Mouse (Mus musculus) bone marrow, adult 2 months (tissue): ENCODE data around the gene Dyrk4. TPM values are rescaled to one million over a fixed set of nuclear protein-coding genes. Genes with fewer than 3 reads are reported as not detected.

Source experiments
- H3K27ac ChIP-seq: fragments of 200-500 bp; 2 replicates; pipeline ENCODE4 v1.5.1; 2012; ENCODE audit warnings: low read depth, mild to moderate bottlenecking, control low read depth, inconsistent platforms, low read length; ENCODE audit not compliant: control insufficient read depth, poor library complexity, insufficient read depth
- H3K4me1 ChIP-seq: fragments of 200-500 bp; 2 replicates; pipeline ENCODE4 v1.6.1; 2011; ENCODE audit warnings: low read length; ENCODE audit not compliant: control insufficient read depth, insufficient read depth
- H3K4me3 ChIP-seq: fragments of 200-500 bp; replicated peaks from 2 replicates; pipeline ENCODE3; 2011; ENCODE audit warnings: mild to moderate bottlenecking, low read depth, low read length, control low read depth; ENCODE audit not compliant: control insufficient read depth
- CTCF ChIP-seq: fragments of 200-500 bp; IDR thresholded peaks from 2 replicates; pipeline ENCODE4 v1.5.1; 2011; ENCODE audit warnings: low read length, control low read depth; ENCODE audit not compliant: control insufficient read depth, insufficient read depth
- POLR2A ChIP-seq: fragments of 200-500 bp; IDR thresholded peaks from 2 replicates; pipeline ENCODE4 v1.6.1; 2011; ENCODE audit warnings: low read depth, mild to moderate bottlenecking, control low read depth, low read length, borderline replicate concordance; ENCODE audit not compliant: control insufficient read depth
- WGBS: fragments of 180-500 bp; shearing (Covaris S2); methylation state at CpG from one replicate; pipeline ENCODE4 v1.1.7; 2018; 5-methylcytosine and 5-hydroxymethylcytosine counted together
- polyA plus RNA-seq: library from polyadenylated mRNA; stranded (reverse); fragments of >200 nt; gene quantifications from 2 replicates; pipeline ENCODE4 v1.2.4, GENCODE M21; 2011; ENCODE audit warnings: low replicate concordance; ENCODE audit not compliant: missing spikeins, insufficient read depth, insufficient read length

Dyrk4 gene
- polyA plus RNA-seq, 1 experiment = not detected

DNA sequence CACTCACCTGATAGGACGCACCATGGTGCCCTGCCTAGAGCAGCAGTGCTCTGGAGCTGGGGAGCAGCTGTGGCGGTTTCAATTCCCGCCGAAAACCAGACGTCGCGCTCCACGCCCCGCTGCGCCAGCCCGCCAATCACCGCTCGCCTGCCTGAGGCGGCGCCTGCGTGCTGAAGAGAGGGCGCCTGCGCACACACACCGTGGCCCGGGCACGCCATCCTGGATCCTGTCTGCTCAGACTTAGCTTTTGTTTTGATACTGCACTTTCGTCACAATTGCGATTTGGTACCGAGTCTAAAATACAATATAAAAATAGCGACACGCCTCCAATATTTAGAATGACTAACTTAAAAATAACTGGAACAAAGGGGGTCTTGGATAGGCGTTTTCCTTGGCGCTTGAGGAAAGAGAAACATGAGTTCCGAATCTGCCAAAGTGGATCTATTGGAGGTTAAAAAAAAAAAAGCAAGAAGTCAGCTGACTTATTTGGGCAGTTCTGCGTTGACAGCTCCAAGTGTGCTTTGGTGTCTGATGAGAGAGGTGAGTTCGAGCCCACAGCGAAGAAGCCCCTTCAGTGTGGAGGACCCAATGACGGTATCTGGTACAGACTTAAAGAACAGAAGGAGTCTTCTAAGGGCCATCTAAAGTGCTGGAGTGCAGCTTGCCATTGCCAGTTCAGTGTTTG is 18.0 kb upstream of the Dyrk4 start, which contains the start of the genes Rad51ap1 and D6Wsu163e:
TSS of gene Rad51ap1 (minus strand) at position 101 of the 685 bp plus-strand sequence.
TSS of gene D6Wsu163e (plus strand) at position 476 of the 685 bp plus-strand sequence.
- peak within 1 kb of the TSS; percentile 80 for H3K27ac ChIP-seq
- H3K4me3 ChIP-seq = peak within 1 kb of the TSS; percentile 99
- under 1% methylated on average over 33 of the region's 33 CpGs for WGBS
- no peaks in the 10 kb centered on the region; the same call in 1 of the 2 replicates for H3K4me1 ChIP-seq
- TF ChIP-seq CTCF (no peak), POLR2A (peak; percentile 90)

DNA sequence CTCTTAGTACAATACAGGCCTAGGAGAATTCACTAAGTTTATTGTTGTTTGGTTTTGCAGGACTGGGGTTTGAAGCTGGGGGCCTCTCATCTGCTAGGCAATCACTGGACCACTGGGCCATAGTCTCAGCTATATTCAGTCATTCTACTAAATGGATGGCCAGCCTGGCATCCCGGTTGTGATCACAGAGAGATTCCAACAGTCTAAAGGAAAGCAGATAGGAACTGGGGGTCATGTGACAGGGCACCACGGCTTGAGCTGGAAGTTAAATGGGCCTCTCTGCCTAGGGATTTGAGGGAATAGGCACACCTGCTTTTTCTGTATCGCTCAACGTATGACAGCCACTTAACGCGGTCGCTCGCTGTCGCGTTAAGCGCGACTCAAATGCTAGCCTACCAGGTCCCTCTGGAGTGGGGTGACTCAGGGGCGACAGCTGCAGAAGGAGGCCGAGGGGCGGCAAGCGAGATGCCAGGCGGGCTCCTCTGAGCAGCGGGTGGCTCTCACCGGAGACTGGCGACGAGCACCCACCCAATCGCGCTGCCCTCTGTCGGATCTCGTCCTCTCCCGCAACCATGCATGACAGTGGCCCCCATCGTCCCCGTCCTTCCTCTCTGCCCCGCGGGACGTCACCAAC is 17.3 kb upstream of the Dyrk4 start:
- Histone ChIP-seq H3K4me1 (no peaks in the 10 kb centered on the region; the same call in 1 of the 2 replicates), H3K4me3 (peak overlapping the region; percentile 99), H3K27ac (peak overlapping the region; percentile 80)
- WGBS = 0% methylated on average over 31 of the region's 31 CpGs
- no peak for TF ChIP-seq POLR2A
- TF ChIP-seq CTCF = no peak

- Histone ChIP-seq H3K4me3 (peak overlapping the region; percentile 99), H3K27ac (no peak overlapping the region), H3K4me1 (no peaks in the 10 kb centered on the region; the same call in 1 of the 2 replicates)
- 80% methylated on average over 2 of the region's 2 CpGs for WGBS
- no peak for TF ChIP-seq CTCF
- TF ChIP-seq POLR2A = no peak
These were observed 16.4 kb upstream of the Dyrk4 start for GRCm38 (mm10) chr6:126938047-126938446.

DNA sequence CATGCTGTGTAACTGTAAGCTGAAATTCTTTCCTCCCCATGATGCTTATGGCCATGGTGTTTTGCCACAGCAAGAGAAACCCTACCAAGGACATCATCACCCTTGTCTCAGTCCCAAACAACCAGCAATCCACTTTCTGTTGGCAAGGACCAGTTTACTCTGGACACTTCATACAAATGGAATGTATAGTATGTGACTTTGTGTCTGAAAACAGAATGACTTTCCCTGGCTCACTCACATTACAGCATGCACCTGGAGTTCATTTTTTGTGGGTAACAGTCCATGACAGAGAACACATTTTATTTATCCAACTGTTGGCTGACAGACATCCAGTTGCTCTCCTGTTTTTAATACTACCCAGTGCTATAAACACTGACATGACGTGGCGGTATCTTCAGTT is 11.3 kb upstream of the Dyrk4 start:
- Histone ChIP-seq H3K4me3 (no peak overlapping the region), H3K27ac (no peak overlapping the region), H3K4me1 (no peaks in the 10 kb centered on the region; the same call in 1 of the 2 replicates)
- 95% methylated on average over 2 of the region's 2 CpGs for WGBS
- TF ChIP-seq POLR2A (no peak), CTCF (no peak)

GRCm38 (mm10) chr6:126914928-126915327 is 6.7 kb downstream of the Dyrk4 start:
- WGBS = 80% methylated on average over 5 of the region's 5 CpGs
- no peak overlapping the region for H3K27ac ChIP-seq
- no peak overlapping the region for H3K4me3 ChIP-seq
- H3K4me1 ChIP-seq = no peaks in the 10 kb centered on the region
- TF ChIP-seq POLR2A (no peak), CTCF (no peak)

DNA sequence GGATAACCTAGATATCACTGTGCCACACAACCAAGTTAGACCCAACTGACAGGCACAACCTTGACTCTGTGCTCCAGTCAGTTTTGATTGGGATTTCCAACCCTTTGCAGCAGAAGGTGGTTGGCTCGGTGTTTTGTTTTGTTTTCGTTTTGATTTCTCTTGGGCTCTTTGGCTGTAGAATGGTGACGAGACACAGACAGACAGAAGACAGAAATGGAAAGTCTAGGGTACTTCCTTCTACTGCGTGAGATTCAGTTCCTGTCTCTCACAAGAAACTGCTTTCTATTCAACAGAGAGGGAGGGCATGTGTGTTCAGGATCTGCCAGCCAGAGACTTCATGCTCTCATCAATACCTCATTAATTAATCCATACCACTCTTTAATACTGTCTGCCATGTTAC is 10.9 kb downstream of the Dyrk4 start:
- no peaks in the 10 kb centered on the region for H3K4me1 ChIP-seq
- WGBS = 29% methylated on average over 4 of the region's 4 CpGs
- no peak overlapping the region for H3K4me3 ChIP-seq
- no peak overlapping the region for H3K27ac ChIP-seq
- TF ChIP-seq POLR2A (no peak), CTCF (no peak)

DNA sequence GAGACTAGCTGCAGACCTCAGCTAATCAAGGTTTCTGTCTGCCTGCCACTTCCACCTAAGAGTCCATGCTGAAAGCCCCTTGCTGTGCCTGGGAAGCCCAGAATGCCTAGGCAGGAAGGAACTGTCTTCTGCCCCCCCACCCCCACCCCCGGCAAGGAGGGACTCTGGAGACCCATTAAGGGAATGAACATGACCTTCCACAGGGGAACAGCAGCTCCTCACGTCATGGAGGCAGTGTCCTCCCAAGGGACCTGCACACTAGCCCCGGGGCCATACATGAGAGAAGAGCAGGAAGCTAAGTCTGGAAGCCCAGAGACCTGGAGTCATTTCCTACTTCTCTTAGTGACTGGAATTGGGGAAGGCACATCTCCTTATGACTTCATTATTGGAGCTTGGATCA is 13.8 kb downstream of the Dyrk4 start:
- WGBS = 50% methylated on average over 3 of the region's 3 CpGs
- Histone ChIP-seq H3K4me1 (no peaks in the 10 kb centered on the region), H3K4me3 (no peak overlapping the region), H3K27ac (no peak overlapping the region)
- no peak for TF ChIP-seq POLR2A
- no peak for TF ChIP-seq CTCF

DNA sequence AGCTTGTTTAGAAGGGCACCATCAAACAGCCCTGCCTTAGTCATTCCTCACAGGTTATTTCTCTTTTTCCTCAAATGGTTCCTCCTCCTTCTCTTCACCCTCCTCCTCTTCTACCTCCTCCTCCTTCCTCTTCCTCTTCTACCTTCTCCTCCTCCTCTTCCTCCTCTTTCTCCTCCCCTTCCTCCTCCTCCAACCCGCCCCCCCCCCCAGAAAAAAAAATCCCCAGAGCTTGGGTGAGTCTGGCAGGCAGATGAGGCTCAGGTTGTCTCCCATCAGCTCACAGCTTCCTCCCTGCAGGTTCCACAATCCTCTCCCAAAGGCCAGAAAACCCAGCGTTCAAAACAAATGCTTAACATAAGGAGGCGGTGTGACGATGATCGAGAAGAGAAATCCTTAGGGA is 14.3 kb downstream of the Dyrk4 start:
- Histone ChIP-seq H3K27ac (no peak overlapping the region), H3K4me1 (no peaks in the 10 kb centered on the region), H3K4me3 (no peak overlapping the region)
- 79% methylated on average over 4 of the region's 5 CpGs for WGBS
- TF ChIP-seq CTCF = no peak
- no peak for TF ChIP-seq POLR2A

DNA sequence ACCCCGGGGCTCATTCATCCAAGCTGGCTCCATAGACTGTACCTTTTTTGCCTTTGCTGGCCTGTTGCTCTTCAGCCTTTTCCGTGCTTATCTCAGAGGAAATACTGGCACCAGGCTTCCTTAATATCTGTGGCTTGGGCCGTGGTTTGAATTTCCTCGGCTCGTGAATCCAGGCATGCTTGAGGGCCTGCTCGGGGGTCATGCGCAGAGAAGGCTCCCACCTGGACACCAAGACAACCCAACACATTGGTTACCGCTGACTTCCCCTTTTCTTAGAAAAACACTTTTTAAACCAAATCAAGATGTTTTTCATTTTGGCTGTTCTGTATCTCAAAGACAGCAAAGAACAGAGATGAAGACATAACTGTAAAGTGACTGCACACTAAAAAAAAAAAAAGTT is 44.5 kb downstream of the Dyrk4 start:
- Histone ChIP-seq H3K4me3 (no peak overlapping the region), H3K27ac (no peak overlapping the region), H3K4me1 (no peaks in the 10 kb centered on the region)
- no peak for TF ChIP-seq CTCF
- TF ChIP-seq POLR2A = no peak
- WGBS = 2% methylated on average over 8 of the region's 8 CpGs

GRCm38 (mm10) chr6:126852881-126853280 is 68.8 kb downstream of the Dyrk4 start, which contains the start of gene Akap3:
Akap3 (plus strand) TSS chr6:126853098.
- H3K27ac ChIP-seq = no peak within 1 kb of the TSS
- no peak for TF ChIP-seq POLR2A
- H3K4me3 ChIP-seq = no peak within 1 kb of the TSS
- no peaks in the 10 kb centered on the region for H3K4me1 ChIP-seq
